Mouse (Mus musculus) midbrain, postnatal 0 days (tissue): ENCODE measurements around the gene Igdcc4. TPM values are rescaled to one million over a fixed set of nuclear protein-coding genes. Genes with fewer than 3 reads are reported as not detected.
A peak's percentile ranks its signal among the peaks of the same experiment; 100 is the strongest.

ENCODE experiments used
- ATAC-seq: fragments of 200-750 bp; cut with Nextera tagmentation; 2 replicates; pipeline ENCODE4 v1.8.0; 2017; ENCODE audit warnings: moderate number of reproducible peaks, mild to moderate bottlenecking, moderate TSS enrichment, moderate library complexity; ENCODE audit not compliant: low FRiP score
- DNase-seq: peaks from one replicate; pipeline ENCODE4 v3.0.0-alpha.2; 2015; ENCODE audit warnings: low spot score
- H3K27ac ChIP-seq: fragments of 300-500 bp; sonication (generic); 2 replicates; pipeline ENCODE4 v1.5.1; 2014; ENCODE audit warnings: low read depth, mild to moderate bottlenecking, low read length, mixed read lengths
- H3K27me3 ChIP-seq: fragments of 300-500 bp; sonication (generic); 2 replicates; pipeline ENCODE4 v1.6.1; 2014; ENCODE audit warnings: low read length, control low read depth, mixed read lengths; ENCODE audit not compliant: insufficient read depth
- H3K36me3 ChIP-seq: fragments of 300-500 bp; sonication (generic); 2 replicates; pipeline ENCODE4 v1.6.1; 2014; ENCODE audit warnings: low read length, control low read depth, mixed read lengths; ENCODE audit not compliant: insufficient read depth
- H3K4me1 ChIP-seq: fragments of 300-500 bp; sonication (generic); 2 replicates; pipeline ENCODE4 v1.6.1; 2014; ENCODE audit warnings: mild to moderate bottlenecking, control low read depth, antibody characterized with exemption, low read length, mixed read lengths; ENCODE audit not compliant: insufficient read depth
- H3K4me2 ChIP-seq: fragments of 300-500 bp; sonication (generic); 2 replicates; pipeline ENCODE4 v1.6.1; 2014; ENCODE audit warnings: low read depth, mild to moderate bottlenecking, low read length, mixed read lengths; ENCODE audit not compliant: poor library complexity, severe bottlenecking
- H3K4me3 ChIP-seq: fragments of 300-500 bp; sonication (generic); 2 replicates; pipeline ENCODE4 v1.5.1; 2014; ENCODE audit warnings: low read depth, mild to moderate bottlenecking, low read length, moderate library complexity
- H3K9ac ChIP-seq: fragments of 300-500 bp; sonication (generic); replicated peaks from 2 replicates; pipeline ENCODE4 v1.6.1; 2014; ENCODE audit warnings: mild to moderate bottlenecking, low read length, moderate library complexity, mixed read lengths; ENCODE audit not compliant: poor library complexity, severe bottlenecking
- H3K9me3 ChIP-seq: fragments of 300-500 bp; sonication (generic); 2 replicates; pipeline ENCODE4 v1.6.1; 2016; ENCODE audit warnings: low read length, control low read depth
- CTCF ChIP-seq: IDR thresholded peaks from 2 replicates; pipeline ENCODE4 v1.5.1; 2016; ENCODE audit warnings: antibody characterized with exemption, mild to moderate bottlenecking
- WGBS: fragments of 180-500 bp; shearing (Covaris S2); extraction: QIAGEN DNeasy Blood & Tissue Kit; methylation state at CpG from one replicate; pipeline ENCODE4 v1.1.7; 2014; 5-methylcytosine and 5-hydroxymethylcytosine counted together
- polyA plus RNA-seq: library from polyadenylated mRNA; unstranded; fragments of >200 nt; fragmentation: Nextera tagmentation; extraction: Ambion mirVana; gene quantifications from 2 replicates; pipeline ENCODE4 v1.2.1, GENCODE M21; 2015
- total RNA-seq: library from RNA; depleted of rRNA; stranded (reverse); fragments of >200 nt; gene quantifications from 2 replicates; pipeline ENCODE4 v1.2.3, GENCODE M21; 2014

The Igdcc4 gene
- total and polyA plus RNA-seq, 2 experiments from 2014 or later: 11.9 to 52.9 TPM

GRCm38 (mm10) chr9:65087490-65087889 is 13.8 kb upstream of the Igdcc4 start:
- peaks cover 5% of the 10 kb centered on the region; the same call in 1 of the 2 replicates for H3K36me3 ChIP-seq
- H3K27ac ChIP-seq: no peak overlapping the region
- no peaks in the 10 kb centered on the region for H3K9me3 ChIP-seq
- H3K4me3 ChIP-seq: no peak overlapping the region
- H3K27me3 ChIP-seq: no peaks in the 10 kb centered on the region
- H3K4me2 ChIP-seq: no peak overlapping the region
- 51% methylated on average over 5 of the region's 5 CpGs for WGBS
- no peak overlapping the region for H3K9ac ChIP-seq
- DNase-seq (peak; percentile 67), ATAC-seq (no peak)
- TF ChIP-seq CTCF: no peak
- no peaks in the 10 kb centered on the region for H3K4me1 ChIP-seq

GRCm38 (mm10) chr9:65094237-65094636 is 7.0 kb upstream of the Igdcc4 start:
- 40% methylated on average over 6 of the region's 6 CpGs for WGBS
- Histone ChIP-seq H3K27ac (no peak overlapping the region), H3K27me3 (no peaks in the 10 kb centered on the region), H3K4me1 (no peaks in the 10 kb centered on the region), H3K9ac (no peak overlapping the region), H3K4me2 (no peak overlapping the region), H3K9me3 (no peaks in the 10 kb centered on the region), H3K36me3 (no peaks in the 10 kb centered on the region), H3K4me3 (no peak overlapping the region)
- DNase-seq (peak; percentile 79), ATAC-seq (no peak)
- no peak for TF ChIP-seq CTCF

- Histone ChIP-seq H3K9me3 (no peaks in the 10 kb centered on the region), H3K4me2 (peak overlapping the region; percentile 93), H3K9ac (peak overlapping the region; percentile 96), H3K36me3 (no peaks in the 10 kb centered on the region), H3K4me3 (peak overlapping the region; percentile 81), H3K27ac (peak overlapping the region; percentile 91), H3K4me1 (0 out of 2 replicates have a peak, but pooled peaks cover 6% of the 10 kb centered on the region), H3K27me3 (no peaks in the 10 kb centered on the region)
- WGBS: under 1% methylated on average over 38 of the region's 39 CpGs
- ATAC-seq: peak; percentile 74
- DNase-seq: peak; percentile 49
- TF ChIP-seq CTCF: no peak
Observed at GRCm38 (mm10) chr9:65101686-65102376, 545 bp downstream of the Igdcc4 start.

- Histone ChIP-seq H3K27me3 (no peaks in the 10 kb centered on the region), H3K9ac (peak overlapping the region; percentile 96), H3K27ac (peak overlapping the region; percentile 91), H3K4me2 (peak overlapping the region; percentile 93), H3K36me3 (no peaks in the 10 kb centered on the region), H3K9me3 (no peaks in the 10 kb centered on the region), H3K4me3 (peak overlapping the region; percentile 81), H3K4me1 (0 out of 2 replicates have a peak, but pooled peaks cover 6% of the 10 kb centered on the region)
- DNase-seq (peak; percentile 86), ATAC-seq (peak; percentile 74)
- under 1% methylated on average over 32 of the region's 36 CpGs for WGBS
- TF ChIP-seq CTCF: no peak
Observed at GRCm38 (mm10) chr9:65102377-65103172, 1.3 kb downstream of the Igdcc4 start.

- Histone ChIP-seq H3K27ac (peak overlapping the region; percentile 91), H3K4me2 (peak overlapping the region; percentile 93), H3K36me3 (no peaks in the 10 kb centered on the region), H3K27me3 (no peaks in the 10 kb centered on the region), H3K4me1 (0 out of 2 replicates have a peak, but pooled peaks cover 6% of the 10 kb centered on the region), H3K9me3 (no peaks in the 10 kb centered on the region), H3K9ac (peak overlapping the region; percentile 96), H3K4me3 (peak overlapping the region; percentile 81)
- DNase-seq (peak; percentile 70), ATAC-seq (no peak)
- no peak for TF ChIP-seq CTCF
- WGBS: 18% methylated on average over 8 of the region's 8 CpGs
Observed at GRCm38 (mm10) chr9:65103173-65103752, 2.0 kb downstream of the Igdcc4 start.
